Mouse (Mus musculus): Measurements from ENCODE around the gene Ctsa.
"Not testable (repeated sequence)": the region's sequence is repeated elsewhere in the genome, so short reads cannot be mapped to it uniquely, and the experiment has no call there.

Gene Ctsa

GRCm38 (mm10) chr2:164832748-164833301 lies at the start of gene Ctsa:
Ctsa (plus strand) TSS chr2:164832873.
- peak; percentile 48 for DNase-seq (ENCODE audit: low read depth, low spot score)

- no peak for DNase-seq (ENCODE audit: low read depth, low spot score)
Observed at GRCm38 (mm10) chr2:164783926-164784581, 48.6 kb upstream of the Ctsa start.

- DNase-seq (ENCODE audit: low read depth, low spot score), result no peak
Observed at GRCm38 (mm10) chr2:164784869-164785420, 47.7 kb upstream of the Ctsa start.

- peak; percentile 84 for DNase-seq (ENCODE audit: low read depth, low spot score)
Observed at GRCm38 (mm10) chr2:164785481-164786387, 46.9 kb upstream of the Ctsa start, which contains the start of gene Snx21. Snx21 (plus strand) TSS chr2:164785823.

- no peak for DNase-seq (ENCODE audit: low read depth, low spot score)
Observed at GRCm38 (mm10) chr2:164786388-164786885, 46.2 kb upstream of the Ctsa start.

- DNase-seq (ENCODE audit: low read depth, low spot score), result no peak
Observed at GRCm38 (mm10) chr2:164787032-164787431, 45.6 kb upstream of the Ctsa start.

- no peak for DNase-seq (ENCODE audit: low read depth, low spot score)
Observed at GRCm38 (mm10) chr2:164787779-164788178, 44.9 kb upstream of the Ctsa start.

GRCm38 (mm10) chr2:164788411-164788810 lies 44.3 kb upstream of the Ctsa start:
- DNase-seq (ENCODE audit: low read depth, low spot score), result no peak

- DNase-seq (ENCODE audit: low read depth, low spot score), result no peak
Observed at GRCm38 (mm10) chr2:164790451-164790850, 42.2 kb upstream of the Ctsa start.

- no peak for DNase-seq (ENCODE audit: low read depth, low spot score)
Observed at GRCm38 (mm10) chr2:164791841-164792261, 40.8 kb upstream of the Ctsa start.

- DNase-seq (ENCODE audit: low read depth, low spot score), result no peak
Observed at GRCm38 (mm10) chr2:164792400-164793190, 40.1 kb upstream of the Ctsa start.

GRCm38 (mm10) chr2:164793236-164793635 lies 39.4 kb upstream of the Ctsa start:
- DNase-seq (ENCODE audit: low read depth, low spot score), result no peak

- DNase-seq (ENCODE audit: low read depth, low spot score), result no peak
Observed at GRCm38 (mm10) chr2:164793772-164794171, 38.9 kb upstream of the Ctsa start.

- DNase-seq (ENCODE audit: low read depth, low spot score), result peak; percentile 81
Observed at GRCm38 (mm10) chr2:164794293-164794692, 38.4 kb upstream of the Ctsa start.

- no peak for DNase-seq (ENCODE audit: low read depth, low spot score)
Observed at GRCm38 (mm10) chr2:164795868-164796267, 36.8 kb upstream of the Ctsa start.

GRCm38 (mm10) chr2:164798554-164798953 lies 34.1 kb upstream of the Ctsa start:
- not testable (repeated sequence) for DNase-seq (ENCODE audit: low read depth, low spot score)

GRCm38 (mm10) chr2:164800252-164801004 lies 32.2 kb upstream of the Ctsa start:
- DNase-seq (ENCODE audit: low read depth, low spot score), result no peak

- no peak for DNase-seq (ENCODE audit: low read depth, low spot score)
Observed at GRCm38 (mm10) chr2:164803201-164803920, 29.3 kb upstream of the Ctsa start.

GRCm38 (mm10) chr2:164803921-164804313 lies 28.8 kb upstream of the Ctsa start:
- DNase-seq (ENCODE audit: low read depth, low spot score), result no peak
